Mouse (Mus musculus) small intestine, adult 2 months (tissue): Measurements from ENCODE around the gene Gm47969. TPM values are rescaled to one million over a fixed set of nuclear protein-coding genes. Genes with fewer than 3 reads are reported as not detected.
"Not testable (repeated sequence)": the region's sequence is repeated elsewhere in the genome, so short reads cannot be mapped to it uniquely, and the experiment has no call there.

Source experiments
- H3K27ac ChIP-seq: fragments of 200-500 bp; 2 replicates; pipeline ENCODE4 v1.5.1; 2012; ENCODE audit warnings: low read depth, low read length, control low read depth, inconsistent platforms; ENCODE audit not compliant: insufficient read depth
- H3K27me3 ChIP-seq: fragments of 200-500 bp; 2 replicates; pipeline ENCODE4 v1.6.1; 2012; ENCODE audit warnings: mild to moderate bottlenecking, moderate library complexity, low read length, inconsistent platforms; ENCODE audit not compliant: control insufficient read depth, insufficient read depth
- H3K36me3 ChIP-seq: fragments of 200-500 bp; 2 replicates; pipeline ENCODE4 v1.6.1; 2012; ENCODE audit warnings: mild to moderate bottlenecking, low read length, control low read depth, inconsistent platforms; ENCODE audit not compliant: control insufficient read depth, insufficient read depth
- H3K4me1 ChIP-seq: fragments of 200-500 bp; 2 replicates; pipeline ENCODE4 v1.6.1; 2012; ENCODE audit warnings: low read length, inconsistent platforms, mixed read lengths; ENCODE audit not compliant: control insufficient read depth, insufficient read depth, insufficient read length
- H3K4me3 ChIP-seq: fragments of 200-500 bp; 2 replicates; pipeline ENCODE4 v1.5.1; 2012; ENCODE audit warnings: low read depth, mild to moderate bottlenecking, control low read depth, inconsistent platforms, low read length, moderate library complexity
- CTCF ChIP-seq: fragments of 200-500 bp; IDR thresholded peaks from 2 replicates; pipeline ENCODE4 v1.5.1; 2012; ENCODE audit warnings: low read depth, mild to moderate bottlenecking, control low read depth, inconsistent platforms, low read length, moderate library complexity, mixed read lengths; ENCODE audit not compliant: insufficient replicate concordance, insufficient read length; ENCODE audit errors: extremely low read depth
- POLR2A ChIP-seq: fragments of 200-500 bp; IDR thresholded peaks from 2 replicates; pipeline ENCODE4 v1.6.1; 2012; ENCODE audit warnings: low read depth, mild to moderate bottlenecking, control low read depth, inconsistent platforms, low read length, moderate library complexity
- WGBS: fragments of 180-500 bp; shearing (Covaris S2); methylation state at CpG from one replicate; pipeline ENCODE4 v1.1.7; 2018; 5-methylcytosine and 5-hydroxymethylcytosine counted together
- polyA plus RNA-seq: library from polyadenylated mRNA; depleted of rRNA; stranded (reverse); fragments of >200 nt; gene quantifications from 2 replicates; pipeline ENCODE4 v1.2.3, GENCODE M21; 2012; rRNA removed

The Gm47969 gene
- 0.09 TPM in 1 of 2 replicates, not detected in the other for polyA plus RNA-seq

DNA sequence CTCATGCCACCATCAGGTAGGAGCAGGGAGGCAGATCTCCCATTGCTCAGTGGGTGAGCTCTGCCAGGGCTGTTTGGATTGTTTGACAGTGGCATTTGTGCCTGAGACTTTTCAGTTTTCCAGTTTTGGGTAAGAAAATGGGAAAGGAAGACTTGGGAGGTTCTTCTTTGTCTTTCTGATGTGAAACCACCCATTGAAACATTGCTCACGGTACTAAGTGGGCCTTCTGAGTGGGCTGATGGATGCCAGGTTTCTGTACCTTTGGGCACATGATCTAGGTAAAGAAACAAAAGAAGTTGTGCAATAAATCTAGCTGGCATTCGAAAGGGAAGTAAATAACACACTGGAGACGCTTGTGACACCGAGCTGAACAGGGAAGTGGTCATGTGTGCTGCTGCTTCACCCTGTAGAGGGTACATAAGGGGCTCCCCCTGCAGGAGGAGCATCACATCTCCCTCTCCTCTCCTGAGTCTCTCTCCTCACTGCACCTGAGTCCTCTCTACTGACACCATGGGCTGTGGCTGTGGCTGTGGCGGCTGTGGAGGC lies at the start of gene Gm47969:
TSS of gene Gm47969 (plus strand) at position 51 of the 546 bp plus-strand sequence.
- Histone ChIP-seq H3K4me1 (no peaks in the 10 kb centered on the region), H3K27me3 (no peaks in the 10 kb centered on the region; the same call in 1 of the 2 replicates), H3K27ac (no peak within 1 kb of the TSS), H3K36me3 (no peaks in the 10 kb centered on the region), H3K4me3 (no peak within 1 kb of the TSS)
- TF ChIP-seq CTCF (no peak), POLR2A (no peak)
- 42% methylated on average over 5 of the region's 5 CpGs for WGBS

DNA sequence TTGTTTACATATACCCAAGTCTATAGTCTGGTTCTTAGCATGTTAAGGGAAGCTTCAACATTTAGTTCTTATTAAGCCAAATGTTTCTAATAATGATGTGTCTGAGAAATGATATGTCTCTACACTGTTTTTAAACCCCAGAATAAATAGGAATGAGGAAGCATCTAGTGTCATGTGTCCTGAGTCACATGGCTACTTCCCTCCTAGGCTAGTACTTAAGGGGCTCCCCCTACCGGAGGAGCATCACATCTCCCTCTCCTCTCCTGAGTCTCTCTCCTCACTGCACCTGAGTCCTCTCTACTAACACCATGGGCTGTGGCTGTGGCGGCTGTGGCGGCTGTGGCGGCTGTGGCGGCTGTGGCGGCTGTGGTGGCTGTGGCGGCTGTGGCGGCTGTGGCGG lies 44.4 kb upstream of the Gm47969 start, which contains the start of gene Gm47959:
TSS of gene Gm47959 (plus strand) at position 243 of the 400 bp plus-strand sequence.
- H3K4me3 ChIP-seq, H3K27ac ChIP-seq, H3K4me1 ChIP-seq, H3K36me3 ChIP-seq, H3K27me3 ChIP-seq: not testable (repeated sequence)
- WGBS: 99% methylated on average over 9 of the region's 9 CpGs

DNA sequence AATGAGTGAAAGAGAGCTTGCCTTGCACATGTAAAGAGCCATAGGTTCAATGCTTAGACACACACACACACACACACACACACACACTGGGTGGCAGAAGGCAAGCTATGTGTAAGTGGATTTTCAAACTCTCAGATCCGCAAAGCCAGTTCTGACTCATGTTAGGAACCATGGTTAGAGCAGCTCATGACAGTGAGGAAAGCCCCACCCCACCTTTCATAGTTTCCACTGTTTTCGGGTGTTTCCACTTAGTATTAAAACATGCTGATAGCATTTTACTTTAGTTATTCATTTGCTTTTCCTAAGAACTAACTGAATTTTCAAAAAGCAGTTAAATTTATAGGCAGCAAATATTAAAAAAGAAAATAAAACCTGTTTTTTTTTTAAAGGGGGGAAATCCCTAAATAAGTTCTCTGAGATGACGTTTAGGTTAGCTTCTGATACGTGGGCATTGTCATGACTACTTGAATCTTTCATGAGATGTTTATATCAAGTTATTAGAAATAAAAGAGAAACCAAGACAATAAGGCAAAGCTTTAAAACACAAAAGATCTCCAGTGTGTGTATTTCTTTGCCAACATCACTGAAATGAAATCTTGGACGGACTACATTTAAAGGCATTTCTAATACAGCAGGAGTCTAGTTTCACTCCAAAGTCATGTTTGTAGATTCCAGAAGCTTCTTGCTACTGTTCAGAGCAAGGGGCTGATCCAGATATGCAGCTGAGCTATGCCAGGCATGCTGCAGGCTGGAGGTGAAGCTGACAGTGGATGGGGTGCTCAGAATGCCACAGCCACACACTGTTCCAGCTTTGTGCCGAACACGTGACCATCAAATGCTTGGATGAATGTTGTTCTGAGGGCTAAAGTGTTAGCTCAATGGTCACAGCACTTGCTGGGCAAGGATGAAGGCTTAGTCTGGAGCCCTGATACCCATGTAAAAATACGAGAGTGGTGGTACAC lies 38.2 kb upstream of the Gm47969 start:
- Histone ChIP-seq H3K4me1 (no peaks in the 10 kb centered on the region), H3K27me3 (no peaks in the 10 kb centered on the region), H3K27ac (no peak overlapping the region), H3K4me3 (no peak overlapping the region), H3K36me3 (no peaks in the 10 kb centered on the region)
- TF ChIP-seq POLR2A (no peak), CTCF (no peak)
- WGBS: 83% methylated on average over 8 of the region's 8 CpGs

DNA sequence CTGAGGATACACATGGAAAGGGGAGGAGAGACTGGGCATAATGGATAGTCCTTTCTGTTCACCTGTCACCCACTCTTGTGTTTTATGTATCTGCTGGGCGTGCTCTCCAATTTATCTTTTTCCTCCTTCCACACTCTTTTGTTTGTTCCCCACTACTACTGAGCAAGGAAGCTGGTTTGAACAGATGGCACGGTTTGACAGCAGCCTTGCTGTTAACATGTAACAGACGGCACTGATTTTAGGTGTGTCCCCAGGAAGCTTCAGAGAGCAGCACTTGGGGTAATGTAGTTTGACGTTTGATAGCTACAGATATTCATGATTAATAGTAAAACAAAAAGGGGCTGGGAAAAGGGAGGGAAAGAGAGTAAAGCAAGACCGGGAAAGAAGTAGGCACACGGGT lies 37.3 kb upstream of the Gm47969 start:
- Histone ChIP-seq H3K4me1 (no peaks in the 10 kb centered on the region), H3K27ac (no peak overlapping the region), H3K36me3 (no peaks in the 10 kb centered on the region), H3K4me3 (no peak overlapping the region), H3K27me3 (no peaks in the 10 kb centered on the region)
- WGBS: 42% methylated on average over 6 of the region's 6 CpGs
- TF ChIP-seq CTCF (no peak), POLR2A (no peak)

DNA sequence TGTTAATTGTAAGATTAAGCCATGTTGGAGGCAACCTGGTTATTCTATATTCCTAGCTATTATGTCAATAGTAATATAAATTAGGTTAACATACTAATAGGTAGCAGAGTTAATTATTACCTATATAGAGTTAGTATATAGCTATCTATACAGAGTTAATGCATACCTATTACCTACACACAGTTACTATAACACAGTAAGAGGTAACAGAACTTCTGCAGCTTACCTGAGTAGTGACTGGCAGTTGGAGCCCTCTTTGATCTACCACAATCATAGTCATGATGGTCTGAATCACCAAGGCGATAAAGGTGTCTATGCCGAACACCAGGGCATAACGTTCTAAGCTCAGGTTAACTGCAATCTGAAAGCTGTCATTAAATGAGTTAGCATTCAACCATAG lies 30.3 kb upstream of the Gm47969 start:
- TF ChIP-seq CTCF: no peak
- no peak for TF ChIP-seq POLR2A
- no peak overlapping the region for H3K27ac ChIP-seq
- no peaks in the 10 kb centered on the region for H3K36me3 ChIP-seq
- H3K4me1 ChIP-seq: no peaks in the 10 kb centered on the region; the same call in 1 of the 2 replicates
- H3K27me3 ChIP-seq: no peaks in the 10 kb centered on the region
- H3K4me3 ChIP-seq: no peak overlapping the region
- WGBS: 38% methylated on average over 3 of the region's 3 CpGs

DNA sequence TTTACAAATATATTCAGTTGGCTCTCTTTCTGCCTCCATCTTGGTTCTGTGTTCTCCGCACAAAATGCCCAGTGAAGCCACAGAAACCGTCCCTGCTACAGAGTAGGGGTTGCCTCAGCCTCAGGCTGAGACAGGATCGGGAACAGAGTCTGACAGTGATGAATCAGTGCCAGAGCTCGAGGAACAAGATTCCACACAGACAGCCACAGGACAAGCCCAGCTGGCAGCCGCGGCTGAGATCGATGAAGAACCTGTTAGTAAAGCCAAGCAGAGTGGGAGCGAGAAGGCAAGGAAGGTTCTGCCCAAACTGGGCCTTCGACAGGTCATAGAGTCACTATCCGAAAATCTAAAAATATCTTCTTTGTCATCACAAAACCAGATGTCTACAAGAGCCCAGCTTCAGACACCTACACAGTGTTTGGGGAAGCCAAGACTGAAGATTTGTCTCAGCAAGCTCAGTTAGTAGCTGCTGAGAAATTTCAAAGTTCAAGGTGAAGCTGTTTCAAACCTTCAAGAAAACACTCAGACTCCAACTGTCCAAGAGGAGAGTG lies 29.3 kb upstream of the Gm47969 start:
- TF ChIP-seq CTCF: no peak
- no peak for TF ChIP-seq POLR2A
- Histone ChIP-seq H3K36me3 (no peaks in the 10 kb centered on the region), H3K27me3 (no peaks in the 10 kb centered on the region), H3K4me1 (no peaks in the 10 kb centered on the region; the same call in 1 of the 2 replicates), H3K27ac (no peak overlapping the region; the same call in 1 of the 2 replicates), H3K4me3 (no peak overlapping the region)
- 60% methylated on average over 10 of the region's 10 CpGs for WGBS

DNA sequence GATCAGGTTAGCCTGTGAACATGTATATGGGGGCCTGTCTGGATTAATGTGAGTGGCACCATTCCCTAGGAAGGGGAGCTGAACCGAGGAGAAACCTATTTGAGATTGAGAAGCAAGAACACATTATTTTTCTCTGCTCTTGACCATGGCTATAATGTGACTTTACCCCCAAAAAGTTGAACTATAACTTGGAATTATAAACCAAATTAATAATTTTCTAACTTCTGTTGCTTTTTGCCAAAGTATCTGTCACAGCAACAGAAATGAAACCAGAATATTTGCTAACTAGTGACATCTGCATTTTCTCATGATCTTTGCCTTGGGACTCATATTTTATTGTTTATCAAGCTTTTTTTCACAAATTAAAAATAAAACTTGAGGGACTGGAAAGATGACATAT lies 28.2 kb upstream of the Gm47969 start:
- H3K36me3 ChIP-seq: no peaks in the 10 kb centered on the region
- TF ChIP-seq CTCF: no peak
- TF ChIP-seq POLR2A: no peak
- H3K4me3 ChIP-seq: no peak overlapping the region
- no peak overlapping the region for H3K27ac ChIP-seq
- WGBS: 31% methylated on average over 1 of the region's 1 CpGs
- no peaks in the 10 kb centered on the region; the same call in 1 of the 2 replicates for H3K4me1 ChIP-seq
- no peaks in the 10 kb centered on the region for H3K27me3 ChIP-seq
